Mouse (Mus musculus) heart, embryonic 11.5 days (tissue): ENCODE data around the gene Ddr2. TPM values are rescaled to one million over a fixed set of nuclear protein-coding genes. Genes with fewer than 3 reads are reported as not detected.

Source experiments
- ATAC-seq: fragments of 200-750 bp; cut with Nextera tagmentation; replicated peaks from 2 replicates; pipeline ENCODE4 v1.8.0; 2017; ENCODE audit warnings: moderate library complexity; ENCODE audit not compliant: insufficient number of reproducible peaks, low FRiP score, low TSS enrichment
- H3K27ac ChIP-seq: fragments of 300-500 bp; sonication (generic); 2 replicates; pipeline ENCODE4 v1.5.1; 2014; ENCODE audit warnings: mild to moderate bottlenecking, low read depth, low read length
- H3K27me3 ChIP-seq: fragments of 300-500 bp; sonication (generic); 2 replicates; pipeline ENCODE4 v1.6.1; 2014; ENCODE audit warnings: mild to moderate bottlenecking, low read length, mixed read lengths; ENCODE audit not compliant: control insufficient read depth, insufficient read depth
- H3K36me3 ChIP-seq: fragments of 300-500 bp; sonication (generic); 2 replicates; pipeline ENCODE4 v1.6.1; 2014; ENCODE audit warnings: mild to moderate bottlenecking, low read length, moderate library complexity, mixed read lengths; ENCODE audit not compliant: control insufficient read depth, insufficient read depth
- H3K4me1 ChIP-seq: fragments of 300-500 bp; sonication (generic); 2 replicates; pipeline ENCODE4 v1.6.1; 2014; ENCODE audit warnings: low read length; ENCODE audit not compliant: control insufficient read depth, insufficient read depth
- H3K4me2 ChIP-seq: fragments of 300-500 bp; sonication (generic); 2 replicates; pipeline ENCODE4 v1.6.1; 2014; ENCODE audit warnings: mild to moderate bottlenecking, moderate library complexity
- H3K4me3 ChIP-seq: fragments of 300-500 bp; sonication (generic); 2 replicates; pipeline ENCODE4 v1.5.1; 2014; ENCODE audit warnings: low read depth, low read length
- H3K9ac ChIP-seq: fragments of 300-500 bp; sonication (generic); 2 replicates; pipeline ENCODE4 v1.6.1; 2014; ENCODE audit warnings: mild to moderate bottlenecking, low read depth, low read length, moderate library complexity
- H3K9me3 ChIP-seq: fragments of 300-500 bp; sonication (generic); replicated peaks from 2 replicates; pipeline ENCODE4 v1.6.1; 2016; ENCODE audit warnings: low read length; ENCODE audit not compliant: control insufficient read depth
- WGBS: fragments of 180-500 bp; shearing (Covaris S2); extraction: QIAGEN DNeasy Blood & Tissue Kit; methylation state at CpG from one replicate; pipeline ENCODE4 v1.1.7; 2014; ENCODE audit not compliant: insufficient replicate concordance; 5-methylcytosine and 5-hydroxymethylcytosine counted together
- polyA plus RNA-seq: library from polyadenylated mRNA; unstranded; fragments of >200 nt; fragmentation: Nextera tagmentation; extraction: Ambion mirVana; gene quantifications from 2 replicates; pipeline ENCODE4 v1.2.1, GENCODE M21; 2014

Ddr2 gene
- polyA plus RNA-seq, 1 experiment from 2014 or later: 10.7 TPM

GRCm38 (mm10) chr1:170059347-170059746 lies 51.2 kb downstream of the Ddr2 start:
- H3K4me1 ChIP-seq: peaks cover 4% of the 10 kb centered on the region
- H3K4me2 ChIP-seq: no peak overlapping the region
- no peak for ATAC-seq
- WGBS: 83% methylated on average over 9 of the region's 9 CpGs
- H3K27me3 ChIP-seq: no peaks in the 10 kb centered on the region
- no peak overlapping the region for H3K27ac ChIP-seq
- H3K9ac ChIP-seq: no peak overlapping the region
- H3K9me3 ChIP-seq: no peaks in the 10 kb centered on the region
- no peak overlapping the region for H3K4me3 ChIP-seq
- no peaks in the 10 kb centered on the region for H3K36me3 ChIP-seq

- Histone ChIP-seq H3K27ac (no peak overlapping the region), H3K4me2 (no peak overlapping the region), H3K4me1 (no peaks in the 10 kb centered on the region), H3K9ac (no peak overlapping the region), H3K36me3 (no peaks in the 10 kb centered on the region), H3K4me3 (no peak overlapping the region), H3K27me3 (no peaks in the 10 kb centered on the region), H3K9me3 (no peaks in the 10 kb centered on the region)
- WGBS: 80% methylated on average over 11 of the region's 11 CpGs
- ATAC-seq: no peak
Measured at GRCm38 (mm10) chr1:170058051-170058450, 52.5 kb downstream of the Ddr2 start.

DNA sequence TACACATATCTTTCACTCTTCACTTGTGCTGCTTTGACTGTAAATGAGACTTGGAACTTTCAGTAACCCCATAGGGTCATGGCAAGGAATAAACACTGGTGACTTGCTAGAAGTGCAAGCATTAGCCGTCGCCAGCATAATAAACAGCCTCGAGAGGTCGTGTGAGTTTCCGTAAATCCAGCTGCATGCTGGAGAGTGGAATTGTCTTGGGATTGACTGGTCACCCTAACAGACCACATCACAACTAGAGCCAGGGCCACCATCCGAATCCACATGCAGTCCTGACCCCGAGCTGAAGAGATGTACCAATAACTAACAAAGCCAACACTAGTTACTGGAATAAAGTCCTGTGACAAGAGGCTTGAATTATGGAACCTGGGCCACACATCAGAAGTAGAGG lies 53.0 kb downstream of the Ddr2 start:
- Histone ChIP-seq H3K4me2 (no peak overlapping the region), H3K9ac (no peak overlapping the region), H3K27me3 (no peaks in the 10 kb centered on the region), H3K27ac (no peak overlapping the region), H3K4me1 (no peaks in the 10 kb centered on the region), H3K4me3 (no peak overlapping the region), H3K9me3 (no peaks in the 10 kb centered on the region), H3K36me3 (no peaks in the 10 kb centered on the region)
- 77% methylated on average over 7 of the region's 7 CpGs for WGBS
- no peak for ATAC-seq

DNA sequence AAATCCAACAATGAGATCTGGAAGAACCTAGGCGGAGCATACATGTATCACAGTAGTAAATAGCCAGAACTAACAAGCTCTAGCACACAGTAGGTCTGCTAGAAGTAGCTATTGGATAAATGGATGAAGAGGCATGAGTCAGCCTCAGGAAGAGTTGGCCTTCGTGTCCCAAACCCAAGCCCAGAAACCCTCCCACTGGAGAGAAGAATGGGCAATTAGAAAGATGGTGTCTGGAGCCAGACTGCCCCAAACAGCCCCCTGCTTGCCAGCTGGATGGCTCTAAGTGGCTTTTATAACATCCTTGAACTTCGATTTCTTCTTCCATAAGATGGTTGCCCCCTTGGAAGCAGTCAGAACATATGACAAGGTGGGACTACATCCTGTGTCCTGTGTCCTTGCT lies 53.6 kb downstream of the Ddr2 start:
- H3K9ac ChIP-seq: no peak overlapping the region
- H3K36me3 ChIP-seq: no peaks in the 10 kb centered on the region
- WGBS: 68% methylated on average over 3 of the region's 3 CpGs
- H3K27me3 ChIP-seq: no peaks in the 10 kb centered on the region
- ATAC-seq: no peak
- H3K9me3 ChIP-seq: no peaks in the 10 kb centered on the region
- no peaks in the 10 kb centered on the region for H3K4me1 ChIP-seq
- H3K4me3 ChIP-seq: no peak overlapping the region
- no peak overlapping the region for H3K4me2 ChIP-seq
- no peak overlapping the region for H3K27ac ChIP-seq

DNA sequence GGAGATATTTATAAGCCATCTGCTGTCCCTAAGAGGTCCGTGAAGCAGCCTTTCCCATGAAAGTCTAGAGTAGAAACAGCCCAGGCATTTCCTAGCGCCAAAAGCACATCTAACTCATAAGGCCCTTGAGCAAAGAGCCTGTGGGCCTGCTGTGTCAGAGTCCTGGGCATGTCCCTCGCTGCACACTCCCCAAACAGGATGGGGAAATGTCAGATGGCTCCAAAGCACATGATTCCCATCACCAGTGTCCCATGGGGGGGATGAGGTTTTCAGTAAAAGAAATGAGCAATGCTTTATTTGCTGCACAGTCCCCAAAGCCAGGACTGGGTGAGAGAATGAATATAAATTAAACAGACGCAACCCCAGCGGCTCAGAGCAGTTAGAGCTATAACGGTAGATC lies 54.3 kb downstream of the Ddr2 start:
- no peaks in the 10 kb centered on the region for H3K36me3 ChIP-seq
- H3K4me2 ChIP-seq: no peak overlapping the region
- H3K27me3 ChIP-seq: no peaks in the 10 kb centered on the region
- no peak overlapping the region for H3K27ac ChIP-seq
- no peak for ATAC-seq
- no peaks in the 10 kb centered on the region for H3K4me1 ChIP-seq
- H3K9me3 ChIP-seq: no peaks in the 10 kb centered on the region
- 80% methylated on average over 6 of the region's 6 CpGs for WGBS
- H3K9ac ChIP-seq: no peak overlapping the region
- no peak overlapping the region for H3K4me3 ChIP-seq

DNA sequence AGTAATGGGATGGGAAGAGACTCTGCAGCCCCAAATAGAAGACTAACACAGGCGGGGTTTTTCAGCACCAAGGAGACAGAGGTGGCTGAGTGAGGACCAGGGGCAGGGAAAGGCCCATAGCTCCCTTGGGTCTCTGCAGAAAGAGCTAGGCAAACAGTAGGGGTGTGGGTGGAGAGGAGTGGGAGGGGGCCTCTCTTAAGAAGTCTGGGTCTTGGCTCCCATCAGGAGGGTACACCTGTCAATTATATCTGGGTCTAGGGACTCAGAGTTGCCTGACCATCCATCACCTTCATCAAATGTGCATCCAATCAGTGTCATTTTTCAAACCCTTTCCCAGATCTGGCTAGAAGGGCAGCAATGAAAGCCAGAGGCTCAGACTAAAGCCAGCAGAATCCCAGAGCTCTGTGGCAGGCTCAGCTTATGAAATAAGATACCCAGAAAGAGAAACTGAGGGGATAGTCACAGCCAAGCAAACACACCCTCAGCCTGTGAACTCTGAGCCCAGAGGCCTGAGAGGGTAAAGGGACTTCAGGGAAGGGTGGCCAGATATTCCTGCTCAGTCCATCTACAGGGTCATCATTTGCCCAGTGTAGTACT lies 58.0 kb downstream of the Ddr2 start:
- WGBS: 57% methylated on average over 1 of the region's 1 CpGs
- no peak overlapping the region for H3K4me2 ChIP-seq
- H3K4me1 ChIP-seq: no peaks in the 10 kb centered on the region
- H3K9me3 ChIP-seq: no peaks in the 10 kb centered on the region
- H3K27ac ChIP-seq: no peak overlapping the region
- H3K4me3 ChIP-seq: no peak overlapping the region
- ATAC-seq: no peak
- H3K9ac ChIP-seq: no peak overlapping the region
- H3K36me3 ChIP-seq: no peaks in the 10 kb centered on the region
- no peaks in the 10 kb centered on the region for H3K27me3 ChIP-seq

DNA sequence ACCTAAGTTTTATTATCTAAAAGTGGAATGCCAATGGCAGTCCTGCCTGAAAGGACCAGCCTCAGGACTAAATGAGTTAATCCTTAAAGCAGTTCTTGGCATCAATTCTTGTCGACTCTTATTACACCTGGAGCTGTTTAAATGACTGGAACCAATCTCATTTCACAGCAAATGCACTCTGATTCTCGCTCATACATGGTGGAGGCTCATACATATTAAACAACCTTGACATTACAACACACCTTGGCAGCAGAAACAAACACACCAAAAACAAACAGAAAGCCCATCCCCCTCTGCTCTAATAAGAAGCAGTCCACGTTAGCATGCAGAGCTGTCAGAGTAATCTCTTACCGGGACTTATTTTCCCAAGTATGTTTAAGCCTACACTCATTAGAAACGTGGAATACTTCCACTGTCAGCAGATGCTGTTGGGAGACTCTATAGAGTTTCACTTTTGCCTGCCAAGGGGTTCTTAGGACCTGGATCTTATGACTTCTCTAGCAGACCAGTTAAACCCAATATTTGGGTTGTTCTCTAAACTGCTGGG lies 58.9 kb downstream of the Ddr2 start:
- Histone ChIP-seq H3K36me3 (no peaks in the 10 kb centered on the region), H3K4me3 (no peak overlapping the region), H3K9ac (no peak overlapping the region), H3K9me3 (no peaks in the 10 kb centered on the region), H3K4me2 (no peak overlapping the region), H3K27me3 (no peaks in the 10 kb centered on the region), H3K4me1 (no peaks in the 10 kb centered on the region), H3K27ac (no peak overlapping the region)
- WGBS: 66% methylated on average over 5 of the region's 5 CpGs
- no peak for ATAC-seq

GRCm38 (mm10) chr1:170048434-170048833 lies 62.1 kb downstream of the Ddr2 start:
- H3K4me3 ChIP-seq: no peak overlapping the region
- 69% methylated on average over 4 of the region's 4 CpGs for WGBS
- H3K4me2 ChIP-seq: no peak overlapping the region
- H3K4me1 ChIP-seq: no peaks in the 10 kb centered on the region
- no peaks in the 10 kb centered on the region for H3K36me3 ChIP-seq
- H3K9ac ChIP-seq: no peak overlapping the region
- H3K27ac ChIP-seq: no peak overlapping the region
- no peaks in the 10 kb centered on the region for H3K27me3 ChIP-seq
- ATAC-seq: no peak
- no peaks in the 10 kb centered on the region for H3K9me3 ChIP-seq

GRCm38 (mm10) chr1:170044726-170045471 lies 65.7 kb downstream of the Ddr2 start:
- no peak overlapping the region for H3K4me3 ChIP-seq
- no peak overlapping the region for H3K27ac ChIP-seq
- ATAC-seq: no peak
- no peaks in the 10 kb centered on the region for H3K9me3 ChIP-seq
- 68% methylated on average over 9 of the region's 9 CpGs for WGBS
- no peaks in the 10 kb centered on the region for H3K4me1 ChIP-seq
- H3K9ac ChIP-seq: no peak overlapping the region
- H3K36me3 ChIP-seq: no peaks in the 10 kb centered on the region
- no peak overlapping the region for H3K4me2 ChIP-seq
- no peaks in the 10 kb centered on the region for H3K27me3 ChIP-seq
